In genomic region chr6:120364523-120364905, GRCm38 (mm10) we compare ENCODE assay signal across 8 mouse cellular contexts. TPM values are rescaled to one million over a fixed set of nuclear protein-coding genes. Genes with fewer than 3 reads are reported as not detected.
A peak's percentile ranks its signal among the peaks of the same experiment; 100 is the strongest.
DNase-seq lines count a peak whose midpoint lies in the region; ATAC-seq and TF ChIP-seq lines count a peak whose summit lies in the region.

No protein-coding gene starts in this region.

- peak; percentile 19; the same call in 1 of the 2 replicates for ATAC-seq in lung, embryonic 16.5 days (ENCODE audit: low read depth)
- no peak for ATAC-seq in limb, embryonic 13.5 days (ENCODE audit: low FRiP score, low read depth)
- ATAC-seq in neural tube, embryonic 15.5 days (ENCODE audit: low FRiP score), result no peak

- no peak for TF ChIP-seq POLR2A in embryonic fibroblast, embryonic 13.5 days (IDR thresholded peaks at IDR 0.05; ENCODE audit: low read depth, low read length)

- TF ChIP-seq CTCF in embryonic fibroblast, embryonic 13.5 days (IDR thresholded peaks at IDR 0.05; ENCODE audit: borderline replicate concordance, insufficient read depth, low read length), result no peak

- no peak for DNase-seq in lung, postnatal 36 days
- no peak for DNase-seq in adrenal gland, postnatal 10 days
- no peak for DNase-seq in adrenal gland, adult (ENCODE audit: inconsistent age in 2 of 2, low spot score in 1 of 2)
- DNase-seq in ovary, adult 18-20 months (ENCODE audit: low spot score), result no peak

- peak overlapping the region; percentile 87 for H3K9ac ChIP-seq in lung, embryonic 16.5 days (ENCODE audit: low read length)
- peak overlapping the region; percentile 91 for H3K9ac ChIP-seq in limb, embryonic 13.5 days
- H3K9ac ChIP-seq in neural tube, embryonic 15.5 days (replicated peaks), result peak overlapping the region; percentile 92

- H3K4me3 ChIP-seq in lung, embryonic 16.5 days (ENCODE audit: low read length), result peak overlapping the region; percentile 87
- peak overlapping the region; percentile 85 for H3K4me3 ChIP-seq in embryonic fibroblast, embryonic 13.5 days (ENCODE audit: insufficient read depth, low read length)
- peak overlapping the region; percentile 91 for H3K4me3 ChIP-seq in limb, embryonic 13.5 days
- peak overlapping the region; percentile 100 for H3K4me3 ChIP-seq in neural tube, embryonic 15.5 days (replicated peaks)

- H3K9me3 ChIP-seq in lung, embryonic 16.5 days (ENCODE audit: control insufficient read depth, low read length), result no peaks in the 10 kb centered on the region
- H3K9me3 ChIP-seq in limb, embryonic 13.5 days, result no peaks in the 10 kb centered on the region
- no peaks in the 10 kb centered on the region for H3K9me3 ChIP-seq in neural tube, embryonic 15.5 days (replicated peaks)

- no peaks in the 10 kb centered on the region for H3K27me3 ChIP-seq in lung, embryonic 16.5 days (ENCODE audit: control insufficient read depth, insufficient read depth, low read depth, low read length)
- no peaks in the 10 kb centered on the region for H3K27me3 ChIP-seq in limb, embryonic 13.5 days
- H3K27me3 ChIP-seq in neural tube, embryonic 15.5 days (replicated peaks), result no peaks in the 10 kb centered on the region

- peaks cover 9% of the 10 kb centered on the region for H3K36me3 ChIP-seq in lung, embryonic 16.5 days (ENCODE audit: control insufficient read depth, insufficient read depth, low read length)
- peaks cover 25% of the 10 kb centered on the region for H3K36me3 ChIP-seq in limb, embryonic 13.5 days
- peaks cover 23% of the 10 kb centered on the region for H3K36me3 ChIP-seq in neural tube, embryonic 15.5 days

- peak overlapping the region; percentile 78 for H3K4me2 ChIP-seq in lung, embryonic 16.5 days (ENCODE audit: low read depth, low read length)
- peak overlapping the region; percentile 91 for H3K4me2 ChIP-seq in limb, embryonic 13.5 days (replicated peaks)
- H3K4me2 ChIP-seq in neural tube, embryonic 15.5 days, result peak overlapping the region; percentile 80

- 0% methylated on average over 31 of the region's 31 CpGs for WGBS in lung, embryonic 16.5 days
- WGBS in limb, embryonic 13.5 days, result under 1% methylated on average over 31 of the region's 31 CpGs
- under 1% methylated on average over 31 of the region's 31 CpGs for WGBS in neural tube, embryonic 15.5 days

- H3K27ac ChIP-seq in lung, embryonic 16.5 days (ENCODE audit: low read length), result peak overlapping the region; percentile 96
- peak overlapping the region; percentile 49; the same call in 1 of the 2 replicates for H3K27ac ChIP-seq in embryonic fibroblast, embryonic 13.5 days (ENCODE audit: insufficient read depth, low read length)
- peak overlapping the region; percentile 95 for H3K27ac ChIP-seq in limb, embryonic 13.5 days
- peak overlapping the region; percentile 98 for H3K27ac ChIP-seq in neural tube, embryonic 15.5 days (replicated peaks)

- H3K4me1 ChIP-seq in lung, embryonic 16.5 days (replicated peaks; ENCODE audit: control insufficient read depth, insufficient read depth, low read length), result peaks cover 11% of the 10 kb centered on the region
- H3K4me1 ChIP-seq in embryonic fibroblast, embryonic 13.5 days (ENCODE audit: control insufficient read depth, insufficient read depth, low read length), result peaks cover 7% of the 10 kb centered on the region; the same call in 1 of the 2 replicates
- peaks cover 17% of the 10 kb centered on the region for H3K4me1 ChIP-seq in limb, embryonic 13.5 days
- H3K4me1 ChIP-seq in neural tube, embryonic 15.5 days, result peaks cover 17% of the 10 kb centered on the region

RNA-seq across cellular contexts. Expression of gene Ccdc77, which starts 0.3 kb away (rescaled TPM):
- 25.6 and 26.7 TPM in 2 replicates for polyA plus RNA-seq in lung, embryonic 16.5 days (2015; fragmentation: Nextera tagmentation; extraction: Ambion mirVana)
- polyA plus RNA-seq in embryonic fibroblast, embryonic 13.5 days (2011; ENCODE audit: insufficient read length, low read depth, missing spikeins), result 9.2 and 10.0 TPM in 2 replicates
- 23.8 and 26.1 TPM in 2 replicates for polyA plus RNA-seq in limb, embryonic 13.5 days (2015; fragmentation: Nextera tagmentation; extraction: Ambion mirVana)
- polyA plus RNA-seq in neural tube, embryonic 15.5 days (2015; fragmentation: Nextera tagmentation; extraction: Ambion mirVana), result 11.1 and 16.5 TPM in 2 replicates
- 10 to 100 TPM in 1 of 2 experiments, 1 to 10 TPM in 1; 9.1 to 11.0 TPM for total RNA-seq in adrenal gland, postnatal 10 days (2021)

RNA-seq across cellular contexts. Expression of gene Kdm5a, which starts 0.6 kb away (rescaled TPM):
- 46.2 and 46.5 TPM in 2 replicates for polyA plus RNA-seq in lung, embryonic 16.5 days (2015; fragmentation: Nextera tagmentation; extraction: Ambion mirVana)
- 45.3 and 51.6 TPM in 2 replicates for polyA plus RNA-seq in embryonic fibroblast, embryonic 13.5 days (2011; ENCODE audit: insufficient read length, low read depth, missing spikeins)
- 50.4 and 52.2 TPM in 2 replicates for polyA plus RNA-seq in limb, embryonic 13.5 days (2015; fragmentation: Nextera tagmentation; extraction: Ambion mirVana)
- 26.5 and 30.9 TPM in 2 replicates for polyA plus RNA-seq in neural tube, embryonic 15.5 days (2015; fragmentation: Nextera tagmentation; extraction: Ambion mirVana)
- 10 to 100 TPM; 47.6 to 61.9 TPM for total RNA-seq in adrenal gland, postnatal 10 days (2021)
